12 mouse cellular contexts compared by ENCODE assay signal in genomic region chr2:158721481-158721880, GRCm38 (mm10).
"Had no signal": no experiment of that assay in that cellular context is flagged by ENCODE, and none has a peak within 500 bp of the region (broad histone marks: within the 10 kb centered on the region; RNA-seq: fewer than 3 reads in every experiment).

No protein-coding gene starts in this region.

- H3K36me3 ChIP-seq: limb, embryonic 12.5 days; liver, embryonic 13.5 days had no signal

- H3K4me1 ChIP-seq: limb, embryonic 12.5 days had no signal

- H3K4me2 ChIP-seq: limb, embryonic 12.5 days; liver, embryonic 13.5 days had no signal

- DNase-seq: liver; liver, embryonic 13.5 days; liver, postnatal 0 days; lung, postnatal 36 days; retina, postnatal 1 day; right cerebral cortex, postnatal 4 days; spleen, adult 18-20 months; thymus, postnatal 36 days had no signal

- ATAC-seq: hindbrain, embryonic 16.5 days; inflammation-experienced regulatory T-cells, adult 6 months; intestine, postnatal 0 days; liver, postnatal 0 days had no signal

- H3K9ac ChIP-seq: limb, embryonic 12.5 days; liver, embryonic 13.5 days; liver, postnatal 0 days had no signal

- H3K9me3 ChIP-seq: limb, embryonic 12.5 days; liver, embryonic 13.5 days had no signal

- H3K4me3 ChIP-seq: limb, embryonic 12.5 days; liver, embryonic 13.5 days had no signal

- H3K27ac ChIP-seq: limb, embryonic 12.5 days; liver, embryonic 13.5 days had no signal
